In the genomic region with DNA sequence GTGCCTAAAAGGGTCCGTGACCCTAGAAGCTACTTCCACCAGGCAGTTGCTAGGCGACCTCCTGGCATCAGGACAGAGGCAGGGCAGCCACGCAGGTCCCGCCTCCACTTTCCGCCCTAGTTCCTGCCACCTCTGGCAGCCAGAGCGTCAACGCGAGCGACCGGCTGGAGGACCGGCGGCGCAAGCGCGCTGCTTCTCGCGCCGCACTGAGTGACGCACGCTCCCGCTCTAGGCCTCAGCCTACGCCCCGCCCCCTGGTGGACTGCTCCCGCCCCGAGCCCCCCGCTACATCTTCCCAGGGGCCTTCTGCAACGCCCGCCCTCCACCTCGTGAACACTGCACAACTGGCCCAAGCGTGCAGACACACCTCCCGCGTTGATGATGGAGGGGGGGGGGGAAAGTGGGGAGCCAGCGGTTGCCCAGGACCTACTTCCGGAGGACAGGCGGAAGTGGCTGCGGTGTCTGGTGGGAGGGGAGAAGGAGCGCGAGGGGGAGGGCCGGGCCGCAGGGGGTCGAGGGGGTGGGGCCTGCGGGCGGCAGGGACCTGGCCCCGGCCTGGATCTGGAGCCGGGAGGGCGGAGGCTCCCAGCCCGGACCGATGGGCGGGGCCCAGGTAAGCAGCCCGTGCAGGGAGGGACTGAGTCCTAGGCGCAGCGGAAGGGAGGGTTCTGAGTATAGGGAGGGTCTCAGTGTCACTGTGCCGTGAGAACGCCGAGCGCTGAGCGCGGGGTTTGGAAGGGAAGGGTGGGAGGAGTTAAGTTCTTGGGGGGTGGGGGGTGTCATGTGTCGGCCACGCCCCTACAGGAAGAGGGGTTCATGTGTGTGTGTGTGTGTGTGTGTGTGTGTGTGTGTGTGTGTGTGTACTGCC, we compare ENCODE assay signal across 8 mouse cellular contexts. TPM values are rescaled to one million over a fixed set of nuclear protein-coding genes. Genes with fewer than 3 reads are reported as not detected.
DNase-seq lines count a peak whose midpoint lies in the region; ATAC-seq and TF ChIP-seq lines count a peak whose summit lies in the region.

TSS of gene Mgat1 (plus strand) at position 465 of the 868 bp plus-strand sequence.

- peak within 1 kb of the TSS; percentile 62 for H3K4me2 ChIP-seq in forebrain, embryonic 15.5 days (replicated peaks)
- H3K4me2 ChIP-seq in lung, embryonic 15.5 days, result peak within 1 kb of the TSS; percentile 66

- H3K4me1 ChIP-seq in ES-E14 (ENCODE audit: control insufficient read depth in 2 of 2, insufficient read depth in 2 of 2, low read length in 2 of 2, poor library complexity in 1 of 2), result peaks cover 2 to 7% of the 10 kb centered on the region in 2 experiments; a peak in 1 of 4 replicates
- H3K4me1 ChIP-seq in forebrain, embryonic 15.5 days, result peaks cover 25% of the 10 kb centered on the region
- H3K4me1 ChIP-seq in lung, embryonic 15.5 days, result peaks cover 45% of the 10 kb centered on the region

- H3K9ac ChIP-seq in ES-E14 (ENCODE audit: insufficient read depth, low read depth, low read length, poor library complexity, severe bottlenecking), result peak within 1 kb of the TSS; percentile 78
- H3K9ac ChIP-seq in forebrain, embryonic 15.5 days (replicated peaks), result peak within 1 kb of the TSS; percentile 83
- peak within 1 kb of the TSS; percentile 57 for H3K9ac ChIP-seq in lung, embryonic 15.5 days

- H3K4me3 ChIP-seq in ES-E14 (ENCODE audit: insufficient read depth in 1 of 2, low read depth in 1 of 2, low read length in 2 of 2, poor library complexity in 1 of 2, severe bottlenecking in 1 of 2), result peak within 1 kb of the TSS; percentile 68 to 83
- peak within 1 kb of the TSS; percentile 93 for H3K4me3 ChIP-seq in forebrain, embryonic 15.5 days
- H3K4me3 ChIP-seq in layer of hippocampus, adult 2 months, result peak within 1 kb of the TSS; percentile 89
- peak within 1 kb of the TSS; percentile 57 for H3K4me3 ChIP-seq in lung, embryonic 15.5 days

- peak; percentile 63 for TF ChIP-seq CTCF in layer of hippocampus, adult 2 months (conservative IDR thresholded peaks at IDR 0.05)

- intact Hi-C loops in heart, postnatal 25 days (cut with DNase I), result loop anchor here (2.0 kb wide), 1 partner anchor 41 kb away; the partner anchor contains the start of gene Zfp62

- DNase-seq in ES-E14 (ENCODE audit: low read depth, low spot score), result peak; percentile 94
- peak; percentile 85 for DNase-seq in cerebellum, adult 11 months
- DNase-seq in heart, postnatal 25 days (ENCODE audit: low spot score), result peak; percentile 89
- peak; percentile 87 to 92 for DNase-seq in layer of hippocampus, adult 2 months (ENCODE audit: low spot score in 2 of 2)
- peak; percentile 93 for DNase-seq in ovary, adult 18-20 months (ENCODE audit: low spot score)
- DNase-seq in thymus, postnatal 0 days (ENCODE audit: low spot score), result peak; percentile 98

- under 1% methylated on average over 60 of the region's 60 CpGs for WGBS in forebrain, embryonic 15.5 days
- WGBS in lung, embryonic 15.5 days, result under 1% methylated on average over 57 of the region's 60 CpGs

- peak; percentile 96 for ATAC-seq in forebrain, embryonic 15.5 days (replicated peaks)
- peak; percentile 93 for ATAC-seq in lung, embryonic 15.5 days (ENCODE audit: borderline replicate concordance, extremely low read depth, low FRiP score, low TSS enrichment)

- no peaks in the 10 kb centered on the region for H3K27me3 ChIP-seq in forebrain, embryonic 15.5 days
- H3K27me3 ChIP-seq in lung, embryonic 15.5 days, result no peaks in the 10 kb centered on the region

- no peaks in the 10 kb centered on the region for H3K9me3 ChIP-seq in ES-E14 (ENCODE audit: control insufficient read depth, insufficient read depth, low read depth, low read length)
- no peaks in the 10 kb centered on the region for H3K9me3 ChIP-seq in forebrain, embryonic 15.5 days
- H3K9me3 ChIP-seq in lung, embryonic 15.5 days, result no peaks in the 10 kb centered on the region

- no peaks in the 10 kb centered on the region for H3K36me3 ChIP-seq in ES-E14 (ENCODE audit: control insufficient read depth, insufficient read depth, low read length, poor library complexity, severe bottlenecking)
- no peaks in the 10 kb centered on the region for H3K36me3 ChIP-seq in forebrain, embryonic 15.5 days
- no peaks in the 10 kb centered on the region for H3K36me3 ChIP-seq in lung, embryonic 15.5 days

- peak within 1 kb of the TSS; percentile 57; the same call in 1 of the 2 replicates for H3K27ac ChIP-seq in ES-E14 (ENCODE audit: insufficient read depth, low read depth, low read length, poor library complexity, severe bottlenecking)
- peak within 1 kb of the TSS; percentile 97 for H3K27ac ChIP-seq in forebrain, embryonic 15.5 days (replicated peaks)
- H3K27ac ChIP-seq in layer of hippocampus, adult 2 months, result peak within 1 kb of the TSS; percentile 98
- H3K27ac ChIP-seq in lung, embryonic 15.5 days, result peak within 1 kb of the TSS; percentile 96

- in situ Hi-C loops in ES-E14 (cut with MboI; ENCODE audit: low sequenced_read_pairs in 2 of 2, unreplicated experiment in 2 of 2), result no loop called here

TF ChIP-seq in ES-E14, 5 proteins besides CTCF, POLR2A, EP300 and RAD21:
- peak; percentile 71; the same call in 1 of the 2 replicates for TF ChIP-seq HCFC1 (IDR thresholded peaks at IDR 0.05; ENCODE audit: borderline replicate concordance, insufficient read depth, low read length)
- no peak for TF ChIP-seq MAFK (IDR thresholded peaks at IDR 0.05; ENCODE audit: insufficient read depth, low read depth, low read length)
- no peak for TF ChIP-seq ZNF384 (IDR thresholded peaks at IDR 0.05; ENCODE audit: low read depth, low read length)
- no peak for TF ChIP-seq ZC3H11A (IDR thresholded peaks at IDR 0.05; ENCODE audit: borderline replicate concordance, low read depth, low read length)
- TF ChIP-seq CHD2 (IDR thresholded peaks at IDR 0.05; ENCODE audit: low read depth, low read length), result no peak

RNA-seq across cellular contexts. Expression of gene Mgat1, which starts in this region (rescaled TPM):
- 43.1 and 54.2 TPM in 2 replicates for total RNA-seq in ES-E14 (2012; rRNA removed)
- polyA plus RNA-seq in forebrain, embryonic 15.5 days (2015; fragmentation: Nextera tagmentation; extraction: Ambion mirVana), result 30.2 and 30.3 TPM in 2 replicates
- 10 to 100 TPM; 49.1 to 64.1 TPM for total RNA-seq in heart, postnatal 25 days (2021)
- total RNA-seq in layer of hippocampus, adult 2 months (2021), result 10 to 100 TPM; 62.1 to 64.3 TPM
- polyA plus RNA-seq in lung, embryonic 15.5 days (2015; fragmentation: Nextera tagmentation; extraction: Ambion mirVana), result 65.0 and 69.6 TPM in 2 replicates
- polyA plus RNA-seq in thymus, postnatal 0 days (2015; fragmentation: Nextera tagmentation; extraction: Ambion mirVana), result 82.0 and 82.7 TPM in 2 replicates

Comparison
In these comparisons a context has a peak if more than half of its experiments do, and no peak if none do; other contexts are left out.
1. Peak in every context shown above with its lines: DNase-seq, ATAC-seq, H3K4me3 ChIP-seq and H3K27ac ChIP-seq.